Mouse (Mus musculus) small intestine, adult 10 weeks (tissue): ENCODE measurements around the gene AC124502.3. TPM values are rescaled to one million over a fixed set of nuclear protein-coding genes. Genes with fewer than 3 reads are reported as not detected.

Experiments
- polyA plus RNA-seq: library from polyadenylated mRNA; stranded (reverse); fragments of 350-450 nt; fragmentation: Illumina TruSeq; extraction: RNeasy Lipid Tissue Mini Kit (QIAGEN cat#74804); gene quantifications from one replicate; pipeline ENCODE4 v1.2.3, GENCODE M21; 2014; ENCODE audit warnings: low replicate concordance

Gene AC124502.3
- polyA plus RNA-seq: 0.30 TPM

DNA sequence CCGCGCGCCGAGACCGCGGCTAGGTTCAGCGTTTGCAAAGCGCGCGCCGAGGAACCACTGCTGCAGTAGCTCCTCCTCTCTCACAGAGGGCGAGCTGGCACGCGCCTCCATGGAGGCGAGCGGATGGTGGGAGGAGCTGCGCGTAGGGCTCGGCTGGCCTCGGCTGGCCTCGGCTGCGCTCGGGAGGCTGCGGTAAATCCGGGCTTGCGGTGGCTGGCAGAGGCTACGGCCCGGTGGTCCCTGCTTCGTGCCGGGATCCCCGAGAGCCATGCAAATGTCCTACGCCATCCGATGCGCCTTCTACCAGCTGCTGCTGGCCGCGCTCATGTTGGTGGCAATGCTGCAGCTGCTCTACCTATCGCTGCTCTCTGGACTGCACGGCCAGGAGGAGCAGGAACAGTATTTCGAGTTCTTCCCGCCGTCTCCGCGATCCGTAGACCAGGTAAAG, at the start of gene AC124502.3, which contains the start of gene B4gat1:
TSS of gene AC124502.3 (plus strand) at position 183 of the 448 bp plus-strand sequence.
TSS of gene B4gat1 (plus strand) at position 118 of the 448 bp plus-strand sequence.

DNA sequence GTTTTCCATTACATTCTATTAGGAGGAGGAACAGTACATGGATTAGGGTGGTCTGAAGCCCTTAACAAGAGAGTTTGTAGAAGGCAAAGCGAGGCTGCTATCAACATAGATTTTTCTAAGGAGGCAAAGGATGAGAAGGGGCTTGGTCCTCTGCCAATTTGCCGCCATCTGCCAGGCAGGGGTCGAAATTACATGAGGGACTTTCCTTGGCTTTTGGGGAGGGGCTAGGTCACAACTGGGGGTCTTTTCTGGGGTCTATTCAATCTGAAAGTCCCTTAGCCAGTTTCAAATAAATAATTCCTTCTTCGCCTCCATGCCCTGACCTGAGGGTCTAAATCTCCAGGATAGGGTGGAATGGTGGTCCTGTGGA, 48.5 kb upstream of the AC124502.3 start, which contains the start of gene Npas4:
TSS of gene Npas4 (minus strand) at position 61 of the 370 bp plus-strand sequence.

DNA sequence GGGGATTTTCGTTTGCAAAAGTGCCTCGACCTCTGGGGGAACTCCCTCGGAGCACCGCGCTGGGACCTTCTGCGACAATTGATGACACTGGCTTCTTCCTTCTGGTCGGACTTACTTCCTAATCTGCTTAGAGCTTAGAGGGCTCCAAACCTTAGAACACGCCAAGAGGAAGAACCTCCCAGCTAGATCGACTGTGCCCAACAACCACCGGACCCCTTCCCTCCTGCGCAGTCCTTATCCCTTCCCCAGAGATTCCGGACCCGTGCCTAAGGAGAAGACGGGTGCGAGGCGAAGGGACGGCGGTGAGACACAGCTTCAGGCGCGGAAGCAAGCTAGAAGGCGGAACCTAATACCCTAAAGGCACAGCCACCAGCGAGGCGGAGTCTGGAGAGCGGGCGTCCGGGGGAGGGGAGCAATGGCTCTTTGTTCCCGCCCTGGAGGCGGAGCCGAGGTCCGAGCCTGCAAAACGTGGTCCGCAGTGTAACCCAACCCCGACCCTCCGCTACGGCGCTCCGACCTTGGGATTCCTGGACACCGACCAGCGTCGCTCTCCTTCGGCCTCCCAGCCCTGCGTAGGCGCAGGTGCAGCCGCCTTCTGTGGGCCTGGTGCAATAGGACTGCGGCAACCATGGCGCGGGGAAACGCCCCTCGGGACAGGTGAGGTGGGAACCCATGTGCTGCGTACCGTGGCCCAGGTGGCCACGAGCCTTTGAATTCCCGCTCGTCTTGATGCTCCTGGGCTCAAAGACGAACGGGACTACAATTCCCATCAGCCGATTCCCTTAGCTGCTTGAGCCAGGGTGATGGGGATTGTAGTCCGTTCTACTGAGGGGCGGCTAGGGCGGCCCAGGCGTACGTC, 14.8 kb upstream of the AC124502.3 start, which contains the start of gene Slc29a2:
TSS of gene Slc29a2 (plus strand) at position 240 of the 859 bp plus-strand sequence.

DNA sequence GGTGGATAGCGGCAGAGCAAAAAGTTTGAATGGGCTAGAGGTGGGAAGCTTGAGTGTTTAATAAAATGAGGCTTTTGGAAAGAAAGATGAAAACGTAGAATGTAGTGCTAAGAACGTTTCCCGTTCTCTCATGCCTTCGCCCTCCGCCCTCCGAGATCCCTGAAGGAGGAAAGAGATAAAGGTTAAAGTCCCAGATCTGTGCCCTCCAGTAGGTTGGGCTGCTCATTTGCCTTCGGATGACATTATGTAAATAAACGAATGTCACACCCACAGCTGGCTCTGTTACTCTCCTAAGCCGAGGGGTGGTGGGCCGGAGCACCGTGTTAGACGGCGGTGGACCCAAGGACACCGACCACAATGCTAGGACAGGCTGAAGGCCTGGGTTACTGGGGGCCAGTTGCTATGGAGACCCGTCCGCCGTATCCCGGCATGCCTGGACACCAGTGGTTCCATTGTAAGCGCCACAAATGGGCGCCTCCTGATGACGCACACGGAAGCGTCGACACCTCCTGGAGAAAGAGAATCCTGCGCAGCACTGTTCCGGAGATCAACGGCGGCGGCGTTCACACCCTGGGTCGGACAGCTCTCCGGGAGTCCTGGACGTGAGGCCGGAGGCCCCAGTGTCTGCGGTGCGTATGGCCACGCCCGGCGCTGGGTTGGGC, 2.3 kb downstream of the AC124502.3 start, which contains the start of gene Brms1:
TSS of gene Brms1 (plus strand) at position 493 of the 662 bp plus-strand sequence.

DNA sequence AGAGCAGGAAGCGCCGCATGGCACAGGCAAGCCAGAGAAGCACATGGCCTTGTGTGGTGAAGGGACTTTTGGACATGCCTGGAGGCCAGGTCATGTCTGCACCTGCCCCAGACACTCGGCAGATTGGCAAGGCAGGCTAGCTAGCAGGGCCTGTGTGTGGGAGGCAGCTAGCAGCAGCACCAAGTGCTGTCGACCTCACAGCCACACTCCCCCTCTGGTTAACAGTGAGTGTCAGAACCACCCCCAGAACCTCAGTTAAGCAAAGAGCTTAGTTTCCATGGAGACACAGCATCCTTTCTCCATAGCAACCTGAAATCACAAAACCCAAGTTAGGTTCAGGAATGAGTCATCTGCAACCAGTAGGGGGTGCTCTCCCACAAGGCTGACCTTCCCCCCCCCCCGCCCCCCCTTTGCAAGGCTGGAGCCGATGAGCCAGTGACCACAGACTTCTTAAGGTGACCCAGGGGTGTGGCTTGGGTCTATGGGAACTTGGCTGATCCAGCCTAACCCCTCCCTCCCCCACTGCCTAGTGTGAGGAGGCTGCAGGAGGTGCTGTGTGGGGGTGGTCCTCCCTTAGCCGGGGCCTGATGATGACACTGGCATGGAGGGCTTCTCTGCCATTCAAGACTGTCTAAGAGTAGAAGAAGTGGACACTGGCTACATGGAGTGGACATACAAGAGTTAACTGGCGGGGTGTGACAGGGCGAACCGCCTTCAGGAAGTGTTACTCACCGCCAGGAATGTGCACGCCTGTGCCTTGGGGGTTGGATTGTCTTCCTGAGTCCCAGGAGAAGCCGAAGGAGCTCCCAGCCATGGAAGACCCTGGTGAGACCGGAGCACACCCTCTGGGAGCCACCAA, 11.6 kb downstream of the AC124502.3 start, which contains the start of gene Rin1:
TSS of gene Rin1 (plus strand) at position 435 of the 859 bp plus-strand sequence.

GRCm38 (mm10) chr19:5067867-5068569, 29.3 kb downstream of the AC124502.3 start, which contains the start of gene Cd248:
Gene Cd248 (plus strand): TSS chr19:5068078.

GRCm38 (mm10) chr19:5085145-5085863, 46.6 kb downstream of the AC124502.3 start, which contains the start of gene Tmem151a:
Gene Tmem151a (minus strand): TSS chr19:5085531.

DNA sequence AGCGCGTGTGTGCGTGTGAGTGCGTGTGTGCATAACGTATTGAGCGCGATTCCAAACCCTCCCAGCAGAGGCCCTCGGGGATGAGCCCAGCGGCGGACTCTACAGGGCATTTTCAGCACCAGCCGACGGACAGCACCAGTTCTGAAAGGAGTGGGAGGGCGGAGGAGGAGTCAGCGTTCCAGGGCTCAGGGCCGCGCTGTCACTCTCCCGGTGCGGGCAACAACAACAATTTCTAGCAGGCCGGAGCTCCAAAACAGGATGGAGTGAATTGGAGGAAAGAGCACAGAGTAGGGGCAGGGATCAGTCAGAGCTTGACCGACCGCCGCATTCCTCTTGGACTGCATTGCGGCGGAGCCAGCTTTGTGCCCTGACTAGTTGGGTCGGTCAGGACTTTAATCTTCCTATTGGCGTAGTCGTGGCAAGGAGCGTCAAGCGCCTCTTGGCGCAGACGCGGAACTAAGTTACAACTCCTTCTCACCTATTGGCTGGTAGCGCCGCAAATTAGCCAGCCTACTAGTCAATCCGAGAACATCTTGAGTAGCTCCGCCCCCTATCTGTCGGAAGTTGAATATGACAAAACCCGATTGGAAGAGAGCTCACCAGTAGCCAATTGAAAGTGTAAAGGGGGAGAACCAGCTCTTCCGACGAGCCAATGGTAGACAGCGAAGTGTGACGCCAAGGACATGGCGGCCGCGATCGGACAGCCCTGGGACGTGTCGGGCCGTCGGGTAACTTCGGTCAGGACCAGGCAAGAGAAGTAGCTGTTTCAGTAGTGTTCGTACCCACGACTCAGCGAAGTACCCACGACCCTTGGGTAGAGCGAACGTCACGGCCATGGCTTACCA, 49.4 kb downstream of the AC124502.3 start, which contains the start of gene Yif1a:
TSS of gene Yif1a (plus strand) at position 655 of the 845 bp plus-strand sequence.

DNA sequence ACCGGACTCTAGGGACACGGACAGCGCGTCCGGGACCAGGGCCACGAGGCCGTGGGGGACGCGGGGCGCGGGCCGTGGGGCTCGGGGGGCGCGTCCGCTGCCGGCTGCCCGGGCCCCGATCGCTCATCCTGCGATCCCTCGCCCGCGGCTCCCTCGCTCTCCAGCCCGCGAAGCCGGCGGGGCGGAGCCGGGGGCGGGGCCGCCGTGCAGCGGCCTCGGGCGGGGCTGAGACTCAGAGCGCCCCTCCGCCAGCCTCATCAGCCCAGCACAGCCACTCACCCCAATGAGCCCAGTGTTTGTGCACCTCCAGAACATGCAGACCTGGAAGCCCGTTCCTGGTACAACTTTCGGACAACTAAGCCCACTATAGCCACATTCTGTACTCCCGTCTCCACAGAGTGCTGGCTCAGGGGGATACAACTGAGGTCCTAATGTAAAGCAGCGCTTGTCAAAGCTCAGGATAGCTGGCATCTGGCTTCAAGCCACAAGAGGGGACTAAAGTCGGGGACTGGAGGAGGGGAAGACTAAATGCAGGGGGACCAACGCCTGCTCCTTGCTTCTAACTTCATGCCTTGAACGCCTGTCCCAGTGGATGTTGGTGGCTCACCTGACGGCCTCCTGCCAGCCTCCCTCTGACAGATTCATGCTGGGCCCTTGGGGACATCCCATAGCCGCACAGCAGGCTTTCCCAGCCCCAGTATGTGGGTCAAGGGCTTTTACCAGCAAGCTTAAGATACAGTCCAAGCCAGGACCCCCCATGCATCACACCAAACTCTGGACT, 59.9 kb downstream of the AC124502.3 start, which contains the start of gene Cnih2:
TSS of gene Cnih2 (minus strand) at position 159 of the 781 bp plus-strand sequence.

Other genes with a start within 250 kb of the AC124502.3 start
- 11.8 TPM for gene Rbm4, start 245.0 kb upstream of the AC124502.3 start, polyA plus RNA-seq
- 6.5 TPM for gene Gm21992, start 227.3 kb upstream of the AC124502.3 start, polyA plus RNA-seq
- gene Rbm14, start 227.3 kb upstream of the AC124502.3 start, polyA plus RNA-seq: 6.1 TPM
- 0.74 TPM for gene Ccs, start 199.6 kb upstream of the AC124502.3 start, polyA plus RNA-seq
- gene Ccdc87, start 199.5 kb upstream of the AC124502.3 start, polyA plus RNA-seq: 0.11 TPM
- gene Ctsf, start 183.8 kb upstream of the AC124502.3 start, polyA plus RNA-seq: 1.3 TPM
- not detected for gene Actn3, start 161.0 kb upstream of the AC124502.3 start, polyA plus RNA-seq
- gene Zdhhc24, start 160.2 kb upstream of the AC124502.3 start, polyA plus RNA-seq: 12.5 TPM
- gene Bbs1, start 132.3 kb upstream of the AC124502.3 start, polyA plus RNA-seq: 0.63 TPM
- 1.7 TPM for gene Dpp3, start 110.6 kb upstream of the AC124502.3 start, polyA plus RNA-seq
- gene Peli3, start 95.8 kb upstream of the AC124502.3 start, polyA plus RNA-seq: 0.30 TPM
- 11.4 TPM for gene Mrpl11, start 76.7 kb upstream of the AC124502.3 start, polyA plus RNA-seq
- not detected for gene Npas4, start 48.6 kb upstream of the AC124502.3 start, polyA plus RNA-seq
- gene Slc29a2, start 15.0 kb upstream of the AC124502.3 start, polyA plus RNA-seq: not detected
- 7.2 TPM for gene B4gat1, start 65 bp upstream of the AC124502.3 start, polyA plus RNA-seq
- not detected for gene Brms1, start 2.5 kb downstream of the AC124502.3 start, polyA plus RNA-seq
- 0.26 TPM for gene Rin1, start 11.6 kb downstream of the AC124502.3 start, polyA plus RNA-seq
- gene Cd248, start 29.2 kb downstream of the AC124502.3 start, polyA plus RNA-seq: not detected
- gene Tmem151a, start 46.6 kb downstream of the AC124502.3 start, polyA plus RNA-seq: not detected
- 21.1 TPM for gene Yif1a, start 49.6 kb downstream of the AC124502.3 start, polyA plus RNA-seq
- gene Cnih2, start 59.6 kb downstream of the AC124502.3 start, polyA plus RNA-seq: not detected
- 0.67 TPM for gene Rab1b, start 68.2 kb downstream of the AC124502.3 start, polyA plus RNA-seq
- not detected for gene Klc2, start 79.7 kb downstream of the AC124502.3 start, polyA plus RNA-seq
- 0.74 TPM for gene Pacs1, start 234.2 kb downstream of the AC124502.3 start, polyA plus RNA-seq